Mouse (Mus musculus) myocyte (in vitro differentiated cells): ENCODE measurements around the gene Taf8. TPM values are rescaled to one million over a fixed set of nuclear protein-coding genes. Genes with fewer than 3 reads are reported as not detected.

Experiments
- H3K27me3 ChIP-seq: one replicate; pipeline ENCODE4 v1.6.1; 2011; ENCODE audit not compliant: control insufficient read depth, insufficient read depth, insufficient read length
- H3K36me3 ChIP-seq: one replicate; pipeline ENCODE4 v1.6.1; 2011; ENCODE audit not compliant: control insufficient read depth, insufficient read depth
- H3K4me2 ChIP-seq: one replicate; pipeline ENCODE4 v1.6.1; 2011; ENCODE audit warnings: low read depth, control low read depth
- H3K4me3 ChIP-seq: one replicate; pipeline ENCODE4 v1.5.1; 2011; ENCODE audit warnings: mild to moderate bottlenecking, control low read depth, moderate library complexity
- H3K79me2 ChIP-seq: one replicate; pipeline ENCODE4 v1.6.1; 2011; ENCODE audit not compliant: control insufficient read depth, insufficient read depth
- H3ac ChIP-seq: one replicate; pipeline ENCODE4 v1.6.1; 2011; ENCODE audit not compliant: control insufficient read depth, insufficient read length
- CEBPB ChIP-seq: IDR thresholded peaks from 2 replicates; pipeline ENCODE4 v1.6.1; 2011; ENCODE audit warnings: mild to moderate bottlenecking, moderate library complexity; ENCODE audit not compliant: poor library complexity, insufficient read depth, severe bottlenecking
- E2F4 ChIP-seq: IDR thresholded peaks from one replicate; pipeline ENCODE4 v1.6.1; 2011; ENCODE audit warnings: mild to moderate bottlenecking, control low read depth, moderate library complexity; ENCODE audit not compliant: insufficient read depth
- MAX ChIP-seq: IDR thresholded peaks from one replicate; pipeline ENCODE4 v1.6.1; 2011; ENCODE audit warnings: low read depth, mild to moderate bottlenecking, control low read depth
- MYOD1 ChIP-seq, 3 experiments: IDR thresholded peaks; one replicate each; pipeline ENCODE4 v1.6.1; 2011; ENCODE audit warnings: control low read depth in 2 of 3, low read depth in 2 of 3, mild to moderate bottlenecking in 2 of 3, moderate library complexity in 1 of 3; ENCODE audit not compliant: insufficient read length in 2 of 3, control insufficient read depth in 1 of 3
- MYOG ChIP-seq, 3 experiments: IDR thresholded peaks; one replicate each; pipeline ENCODE4 v1.6.1; 2011; ENCODE audit warnings: control low read depth in 2 of 3, low read depth in 2 of 3, mild to moderate bottlenecking in 2 of 3; ENCODE audit not compliant: insufficient read length in 2 of 3, control insufficient read depth in 1 of 3, insufficient read depth in 1 of 3
- POLR2A ChIP-seq: IDR thresholded peaks from one replicate; pipeline ENCODE4 v1.6.1; 2011; ENCODE audit warnings: low read depth, mild to moderate bottlenecking, control low read depth, moderate library complexity; ENCODE audit not compliant: insufficient read length
- POLR2AphosphoS2 ChIP-seq: IDR thresholded peaks from one replicate; pipeline ENCODE4 v1.6.1; 2011; ENCODE audit warnings: low read depth, control low read depth; ENCODE audit not compliant: insufficient read length
- REST ChIP-seq: IDR thresholded peaks from one replicate; pipeline ENCODE4 v1.6.1; 2011; ENCODE audit warnings: mild to moderate bottlenecking, control low read depth, moderate library complexity; ENCODE audit not compliant: insufficient read depth, insufficient read length
- SRF ChIP-seq: IDR thresholded peaks from one replicate; pipeline ENCODE4 v1.6.1; 2011; ENCODE audit warnings: low read depth; ENCODE audit not compliant: control insufficient read depth, insufficient read length
- TCF12 ChIP-seq: IDR thresholded peaks from one replicate; pipeline ENCODE4 v1.6.1; 2011; ENCODE audit warnings: mild to moderate bottlenecking, control low read depth; ENCODE audit not compliant: poor library complexity, insufficient read depth, severe bottlenecking
- TCF3 ChIP-seq: IDR thresholded peaks from one replicate; pipeline ENCODE4 v1.6.1; 2011; ENCODE audit warnings: low read depth, control low read depth; ENCODE audit not compliant: insufficient read length
- USF1 ChIP-seq: IDR thresholded peaks from one replicate; pipeline ENCODE4 v1.6.1; 2011; ENCODE audit warnings: low read depth, mild to moderate bottlenecking, control low read depth, moderate library complexity
- polyA plus RNA-seq: library from polyadenylated mRNA; unstranded; fragments of >200 nt; fragmentation: generic; extraction: Trizol; gene quantifications from one replicate; pipeline ENCODE4 v1.2.1, GENCODE M21; 2012; ENCODE audit warnings: missing spikeins

Taf8 gene
- polyA plus RNA-seq, 1 experiment, result 13.4 TPM

DNA sequence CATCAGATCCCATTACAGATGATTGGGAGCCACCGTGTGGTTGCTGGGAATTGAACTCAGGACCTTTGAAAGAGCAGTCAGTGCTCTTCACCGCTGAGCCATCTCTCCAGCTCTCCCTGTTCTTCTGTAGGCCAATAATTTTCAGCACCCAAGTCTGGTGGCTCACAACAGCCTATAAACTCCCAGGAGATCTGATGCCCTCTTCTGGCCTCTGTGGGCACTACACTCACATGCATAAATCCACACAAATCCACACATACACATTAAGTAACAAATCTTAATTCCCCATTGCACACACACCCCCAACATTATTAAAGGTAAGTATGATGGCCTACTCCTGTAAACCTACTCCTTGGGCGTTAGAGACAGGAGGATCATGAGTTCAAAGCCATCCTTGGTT lies 14.1 kb upstream of the Taf8 start:
- Histone ChIP-seq H3ac (no peak overlapping the region), H3K4me3 (no peak overlapping the region), H3K36me3 (no peaks in the 10 kb centered on the region), H3K79me2 (peaks cover 5% of the 10 kb centered on the region), H3K4me2 (no peak overlapping the region), H3K27me3 (no peaks in the 10 kb centered on the region)
- TF ChIP-seq POLR2A (no peak), POLR2AphosphoS2 (no peak), USF1 (no peak), CEBPB (no peak)

DNA sequence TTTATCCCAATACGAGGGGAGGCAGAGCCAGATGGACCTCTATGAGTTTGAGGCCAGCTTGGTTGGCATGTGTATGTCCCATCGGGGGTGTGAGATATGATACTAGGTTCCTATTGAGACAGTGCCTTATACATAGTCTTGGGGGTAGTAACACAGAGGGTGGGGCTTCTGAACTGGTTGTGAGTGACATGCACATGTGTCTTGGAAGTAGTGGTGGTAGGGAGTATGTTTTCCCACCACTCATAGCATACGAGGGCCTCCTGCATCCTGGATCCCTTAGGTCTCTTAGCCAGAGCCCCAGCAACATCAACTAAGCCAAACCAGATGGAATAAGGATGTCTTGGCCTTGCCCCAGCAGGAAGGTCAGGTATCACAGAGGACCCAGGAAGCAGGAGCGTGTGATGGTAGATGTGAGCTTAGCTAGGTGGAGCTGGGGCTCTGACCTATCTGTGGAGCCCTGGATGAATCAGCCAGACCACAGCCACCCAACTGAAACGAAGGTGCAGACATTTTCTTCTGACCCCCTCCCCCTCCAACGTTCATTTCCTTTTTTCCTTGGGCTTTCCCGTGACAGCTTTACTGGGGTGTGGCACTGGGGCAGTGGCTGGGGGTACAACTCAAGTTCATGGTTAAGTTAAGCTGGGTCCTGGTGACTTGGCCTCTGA lies 13.2 kb upstream of the Taf8 start:
- TF ChIP-seq POLR2A (no peak), MYOD1 (IDR thresholded peaks at IDR 0.05; ENCODE audit: control insufficient read depth in 1 of 3, insufficient read length in 2 of 3, low read depth in 2 of 3) (peak in 2 of 3 experiments; percentile 72 to 90)
- no peaks in the 10 kb centered on the region for H3K27me3 ChIP-seq
- no peak overlapping the region for H3K4me2 ChIP-seq
- no peaks in the 10 kb centered on the region for H3K36me3 ChIP-seq
- H3K4me3 ChIP-seq, result no peak overlapping the region
- H3ac ChIP-seq, result no peak overlapping the region
- H3K79me2 ChIP-seq, result peaks cover 5% of the 10 kb centered on the region

DNA sequence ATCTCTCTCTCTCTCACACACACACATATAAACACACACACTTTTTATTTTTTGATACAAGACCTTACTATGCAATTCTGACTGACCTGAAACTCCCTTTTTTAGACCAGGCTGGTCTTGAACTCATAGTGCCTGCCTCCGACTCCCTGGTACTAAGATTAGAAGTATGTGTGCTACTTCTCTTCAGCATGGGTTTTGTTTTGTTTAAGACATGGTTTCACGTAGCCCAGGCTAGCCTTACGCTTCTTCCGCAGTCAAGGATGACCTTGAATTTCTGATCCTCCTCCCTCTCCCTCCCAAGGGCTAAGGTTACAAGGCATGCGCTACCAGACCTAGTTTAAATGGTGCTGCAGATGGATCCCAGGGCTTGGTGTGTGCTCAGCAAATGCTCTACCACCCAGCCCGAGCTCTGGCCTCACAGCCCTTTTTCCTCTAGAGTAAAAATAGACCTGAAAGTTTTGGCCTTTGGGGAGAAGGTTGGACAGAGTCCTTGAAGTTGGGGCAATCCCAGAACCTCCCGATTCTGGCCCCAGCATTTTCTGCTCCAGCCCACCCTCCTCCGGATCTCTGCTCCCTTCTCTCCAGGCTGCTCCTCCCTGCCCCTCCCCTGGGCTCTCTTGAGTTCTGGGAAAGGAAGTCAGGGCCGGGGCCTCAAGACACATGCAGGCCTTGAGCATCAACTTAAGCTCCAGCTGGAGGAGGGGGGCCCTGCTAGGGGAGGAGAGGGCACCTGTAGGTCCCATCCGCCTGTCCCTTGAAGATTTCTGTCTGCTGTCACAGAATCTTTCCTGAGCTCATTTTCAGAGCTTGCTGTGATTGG lies 11.1 kb upstream of the Taf8 start:
- Histone ChIP-seq H3K79me2 (peaks cover 5% of the 10 kb centered on the region), H3K36me3 (no peaks in the 10 kb centered on the region), H3K4me2 (no peak overlapping the region), H3ac (no peak overlapping the region), H3K27me3 (no peaks in the 10 kb centered on the region), H3K4me3 (no peak overlapping the region)
- TF ChIP-seq USF1 (no peak), POLR2A (no peak), MYOD1 (IDR thresholded peaks at IDR 0.05; ENCODE audit: control insufficient read depth in 1 of 3, insufficient read length in 2 of 3, low read depth in 2 of 3) (no peak), MAX (no peak), SRF (no peak), MYOG (IDR thresholded peaks at IDR 0.05; ENCODE audit: control insufficient read depth in 1 of 3, insufficient read depth in 1 of 3, insufficient read length in 2 of 3, low read depth in 2 of 3) (no peak), E2F4 (no peak), CEBPB (no peak), POLR2AphosphoS2 (no peak), TCF3 (no peak), REST (no peak), TCF12 (no peak)

DNA sequence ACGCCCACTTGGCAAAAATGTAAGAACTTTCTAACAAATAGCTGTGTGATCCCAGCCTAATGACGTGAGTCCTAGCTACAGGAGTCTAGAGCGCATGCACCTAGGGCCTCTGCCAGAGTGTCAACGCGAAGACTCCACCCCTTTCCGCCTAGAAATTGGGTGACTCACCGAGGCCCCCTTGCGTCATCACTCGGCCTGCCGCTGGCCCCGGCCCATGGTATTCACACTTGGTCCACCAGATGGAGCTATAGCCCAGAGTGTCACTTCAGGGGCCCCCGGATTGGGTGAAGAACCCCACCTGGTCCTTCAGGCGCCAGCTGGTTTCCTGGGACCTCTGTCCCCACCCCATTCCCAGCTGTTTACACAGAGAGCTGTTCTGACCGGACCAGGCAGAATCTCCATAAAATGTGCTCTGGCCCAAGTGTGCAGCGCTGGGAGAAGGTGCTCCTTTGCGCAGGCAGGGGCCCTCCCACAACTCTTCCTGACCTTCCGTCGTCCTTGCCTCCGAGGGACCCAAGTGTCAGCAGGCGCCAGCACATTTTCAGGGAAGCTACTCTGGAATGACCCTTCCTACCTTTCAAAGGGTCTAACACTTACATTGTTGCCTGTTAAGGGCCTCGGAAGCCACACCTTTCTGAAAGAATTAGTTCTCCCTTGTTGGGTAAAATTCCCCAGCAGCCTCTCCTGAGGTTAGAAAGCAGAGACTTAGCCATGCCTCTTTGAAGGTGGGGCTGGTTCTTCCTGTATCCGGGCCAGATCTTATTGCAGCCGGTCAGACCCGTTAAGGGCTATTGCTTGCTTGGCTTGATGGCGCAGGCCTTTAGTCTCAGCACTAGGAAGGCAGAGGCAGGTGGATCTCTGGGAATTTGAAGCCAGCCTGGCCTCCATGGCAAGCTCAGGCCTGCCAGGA lies 9.3 kb upstream of the Taf8 start:
- Histone ChIP-seq H3K4me2 (peak overlapping the region; percentile 76), H3ac (no peak overlapping the region), H3K79me2 (peaks cover 5% of the 10 kb centered on the region), H3K27me3 (no peaks in the 10 kb centered on the region), H3K4me3 (no peak overlapping the region), H3K36me3 (no peaks in the 10 kb centered on the region)
- TF ChIP-seq TCF3, result peak; percentile 65
- peak; percentile 86 for TF ChIP-seq CEBPB
- peak; percentile 69 to 97 (median 71) for TF ChIP-seq MYOG (IDR thresholded peaks at IDR 0.05; ENCODE audit: control insufficient read depth in 1 of 3, insufficient read depth in 1 of 3, insufficient read length in 2 of 3, low read depth in 2 of 3)
- TF ChIP-seq POLR2AphosphoS2, result no peak
- TF ChIP-seq MYOD1 (IDR thresholded peaks at IDR 0.05; ENCODE audit: control insufficient read depth in 1 of 3, insufficient read length in 2 of 3, low read depth in 2 of 3), result peak; percentile 76 to 92 (median 84)
- TF ChIP-seq MAX, result no peak
- TF ChIP-seq TCF12, result peak; percentile 93
- no peak for TF ChIP-seq E2F4
- peak; percentile 9 for TF ChIP-seq USF1
